ENCODE assay signal across 21 mouse cellular contexts in genomic region chr1:136456741-136457140, GRCm38 (mm10).
"Had no signal": no experiment of that assay in that cellular context is flagged by ENCODE, and none has a peak within 500 bp of the region (broad histone marks: within the 10 kb centered on the region; RNA-seq: fewer than 3 reads in every experiment).

No protein-coding gene starts in this region.

- H3K4me1 ChIP-seq: heart, embryonic 12.5 days; hindbrain, embryonic 13.5 days; kidney, embryonic 15.5 days; limb, embryonic 13.5 days; liver, embryonic 13.5 days had no signal

- H3K27me3 ChIP-seq: hindbrain, embryonic 13.5 days; hindbrain, embryonic 15.5 days; limb, embryonic 13.5 days; limb, embryonic 15.5 days had no signal

- H3K4me2 ChIP-seq: heart, embryonic 12.5 days; hindbrain, embryonic 13.5 days; hindbrain, embryonic 15.5 days; kidney, embryonic 15.5 days; limb, embryonic 13.5 days; limb, embryonic 15.5 days; liver, embryonic 13.5 days had no signal

- H3K4me3 ChIP-seq: heart, embryonic 12.5 days; hindbrain, embryonic 13.5 days; hindbrain, embryonic 15.5 days; kidney, embryonic 15.5 days; limb, embryonic 13.5 days; limb, embryonic 15.5 days; liver, embryonic 13.5 days had no signal

- H3K36me3 ChIP-seq: heart, embryonic 12.5 days; hindbrain, embryonic 13.5 days; hindbrain, embryonic 15.5 days; kidney, embryonic 15.5 days; limb, embryonic 13.5 days; limb, embryonic 15.5 days; liver, embryonic 13.5 days had no signal

- H3K27ac ChIP-seq: hindbrain, embryonic 13.5 days; hindbrain, embryonic 15.5 days; hindbrain, postnatal 0 days; kidney, embryonic 15.5 days; kidney, postnatal 0 days; limb, embryonic 13.5 days; limb, embryonic 15.5 days; liver, embryonic 13.5 days had no signal

- DNase-seq: gastrocnemius, postnatal 14 days; gastrocnemius, postnatal 36 days; heart, adult 18-20 months; heart, postnatal 10 days; kidney, adult 11 months; kidney, adult 2 months; kidney, adult 9 months; kidney, postnatal 14 days; kidney, postnatal 36 days; layer of hippocampus, postnatal 36 days; liver, embryonic 13.5 days; lung, adult 18-20 months had no signal

- H3K9ac ChIP-seq: heart, embryonic 12.5 days; hindbrain, embryonic 13.5 days; hindbrain, embryonic 15.5 days; kidney, embryonic 15.5 days; limb, embryonic 13.5 days; limb, embryonic 15.5 days; liver, embryonic 13.5 days had no signal

- H3K9me3 ChIP-seq: heart, embryonic 12.5 days; hindbrain, embryonic 13.5 days; hindbrain, embryonic 15.5 days; kidney, embryonic 15.5 days; limb, embryonic 13.5 days; limb, embryonic 15.5 days; liver, embryonic 13.5 days had no signal

- ATAC-seq: intestine, embryonic 16.5 days had no signal
